Mouse (Mus musculus) midbrain, embryonic 12.5 days (tissue): Measurements from ENCODE around the gene Ext2. TPM values are rescaled to one million over a fixed set of nuclear protein-coding genes. Genes with fewer than 3 reads are reported as not detected.

Experiments
- ATAC-seq: fragments of 200-750 bp; cut with Nextera tagmentation; 2 replicates; pipeline ENCODE4 v1.8.0; 2017; ENCODE audit warnings: low read depth, moderate TSS enrichment, moderate library complexity; ENCODE audit not compliant: low FRiP score
- H3K27ac ChIP-seq: fragments of 300-500 bp; sonication (generic); replicated peaks from 2 replicates; pipeline ENCODE4 v1.5.1; 2016; ENCODE audit warnings: mild to moderate bottlenecking
- H3K27me3 ChIP-seq: fragments of 300-500 bp; sonication (generic); 2 replicates; pipeline ENCODE4 v1.6.1; 2016; ENCODE audit warnings: mild to moderate bottlenecking
- H3K36me3 ChIP-seq: fragments of 300-500 bp; sonication (generic); 2 replicates; pipeline ENCODE4 v1.6.1; 2016
- H3K4me1 ChIP-seq: fragments of 300-500 bp; sonication (generic); 2 replicates; pipeline ENCODE4 v1.6.1; 2016
- H3K4me2 ChIP-seq: fragments of 300-500 bp; sonication (generic); replicated peaks from 2 replicates; pipeline ENCODE4 v1.6.1; 2016; ENCODE audit warnings: mild to moderate bottlenecking, moderate library complexity
- H3K4me3 ChIP-seq: fragments of 300-500 bp; sonication (generic); 2 replicates; pipeline ENCODE4 v1.5.1; 2016; ENCODE audit warnings: mild to moderate bottlenecking
- H3K9ac ChIP-seq: fragments of 300-500 bp; sonication (generic); replicated peaks from 2 replicates; pipeline ENCODE4 v1.6.1; 2016; ENCODE audit warnings: mild to moderate bottlenecking, moderate library complexity
- H3K9me3 ChIP-seq: fragments of 300-500 bp; sonication (generic); 2 replicates; pipeline ENCODE4 v1.6.1; 2016; ENCODE audit warnings: mild to moderate bottlenecking
- WGBS: fragments of 180-500 bp; shearing (Covaris S2); methylation state at CpG from one replicate; pipeline ENCODE4 v1.1.7; 2016; 5-methylcytosine and 5-hydroxymethylcytosine counted together
- polyA plus RNA-seq: library from polyadenylated mRNA; unstranded; fragments of >200 nt; fragmentation: Nextera tagmentation; extraction: Ambion mirVana; gene quantifications from 2 replicates; pipeline ENCODE4 v1.2.1, GENCODE M21; 2016

Ext2 gene
- polyA plus RNA-seq, 1 experiment from 2014 or later = 75.3 TPM

DNA sequence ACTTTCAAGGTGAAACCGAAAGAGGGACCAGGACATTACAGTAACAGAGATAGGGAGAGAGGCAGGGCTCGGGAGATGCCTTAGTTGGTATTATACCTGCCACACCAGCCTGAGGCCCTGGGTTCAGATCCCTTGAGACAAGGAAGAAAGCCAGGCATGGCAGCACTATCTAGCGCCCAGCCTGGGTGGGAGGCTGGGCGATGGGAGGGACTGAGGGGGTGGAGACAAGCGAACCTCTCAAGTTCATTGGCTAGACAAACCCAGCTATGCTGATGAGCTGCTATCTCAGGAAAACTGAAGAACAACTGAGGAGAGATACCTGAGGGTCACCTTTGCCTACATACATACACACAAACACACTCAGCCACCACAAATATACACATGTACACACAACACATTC is 17.3 kb downstream of the Ext2 start:
- H3K27me3 ChIP-seq = no peaks in the 10 kb centered on the region
- no peaks in the 10 kb centered on the region for H3K9me3 ChIP-seq
- H3K4me3 ChIP-seq = no peak overlapping the region
- no peak for ATAC-seq
- no peaks in the 10 kb centered on the region for H3K4me1 ChIP-seq
- 77% methylated on average over 5 of the region's 5 CpGs for WGBS
- H3K36me3 ChIP-seq = peaks cover 45% of the 10 kb centered on the region
- no peak overlapping the region for H3K4me2 ChIP-seq
- no peak overlapping the region for H3K9ac ChIP-seq
- H3K27ac ChIP-seq = no peak overlapping the region

DNA sequence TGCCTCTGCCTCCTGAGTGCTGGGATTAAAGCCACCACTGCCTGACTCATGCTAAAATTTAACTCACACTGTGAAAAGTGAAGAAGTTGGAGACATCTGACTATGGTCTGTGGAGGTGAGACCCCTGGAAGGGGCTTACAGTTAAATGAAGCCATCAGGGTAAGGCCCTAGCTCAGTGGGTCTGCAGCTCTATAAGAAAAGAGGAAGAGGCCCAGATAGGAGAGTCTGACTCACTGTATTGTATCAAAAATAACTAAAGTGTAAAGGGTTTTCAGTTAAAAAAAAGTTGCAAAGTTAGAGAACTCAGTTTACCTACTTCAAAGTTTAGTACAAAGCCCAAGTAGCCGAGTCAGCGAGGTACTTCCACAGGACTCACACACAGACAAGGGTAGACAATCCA is 19.4 kb downstream of the Ext2 start:
- WGBS = 98% methylated on average over 2 of the region's 2 CpGs
- no peaks in the 10 kb centered on the region for H3K9me3 ChIP-seq

DNA sequence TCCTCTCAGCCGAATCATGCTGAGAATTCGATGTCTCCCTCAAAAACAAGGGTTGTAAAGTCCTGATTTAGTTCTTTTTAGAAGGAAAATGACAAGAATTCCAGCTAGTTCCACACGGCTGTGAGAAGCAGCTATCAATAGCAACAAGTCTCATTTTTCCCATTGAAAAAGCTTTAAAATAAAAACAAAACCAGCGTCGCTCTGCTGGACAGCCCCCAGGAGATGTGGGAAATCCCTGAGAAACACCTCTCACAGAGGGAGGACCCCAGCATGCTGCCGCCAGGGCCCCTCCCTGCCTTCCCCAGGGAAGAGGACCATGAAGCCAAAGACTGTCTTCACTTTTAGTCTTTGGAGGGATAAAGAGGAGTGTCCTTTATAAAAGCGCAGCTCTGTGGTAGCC is 21.3 kb downstream of the Ext2 start:
- WGBS = 74% methylated on average over 7 of the region's 7 CpGs
- ATAC-seq = no peak
- Histone ChIP-seq H3K36me3 (peaks cover 47% of the 10 kb centered on the region), H3K9me3 (no peaks in the 10 kb centered on the region), H3K4me1 (no peaks in the 10 kb centered on the region), H3K4me2 (no peak overlapping the region), H3K9ac (no peak overlapping the region), H3K27me3 (no peaks in the 10 kb centered on the region), H3K4me3 (no peak overlapping the region), H3K27ac (no peak overlapping the region)

More for the DNA sequence above, 19.4 kb downstream of the Ext2 start:
- no peak overlapping the region for H3K9ac ChIP-seq
- no peaks in the 10 kb centered on the region for H3K27me3 ChIP-seq
- no peak overlapping the region for H3K4me2 ChIP-seq
- no peak overlapping the region for H3K27ac ChIP-seq
- no peak overlapping the region for H3K4me3 ChIP-seq
- no peaks in the 10 kb centered on the region for H3K4me1 ChIP-seq
- no peak for ATAC-seq
- H3K36me3 ChIP-seq = peaks cover 47% of the 10 kb centered on the region

DNA sequence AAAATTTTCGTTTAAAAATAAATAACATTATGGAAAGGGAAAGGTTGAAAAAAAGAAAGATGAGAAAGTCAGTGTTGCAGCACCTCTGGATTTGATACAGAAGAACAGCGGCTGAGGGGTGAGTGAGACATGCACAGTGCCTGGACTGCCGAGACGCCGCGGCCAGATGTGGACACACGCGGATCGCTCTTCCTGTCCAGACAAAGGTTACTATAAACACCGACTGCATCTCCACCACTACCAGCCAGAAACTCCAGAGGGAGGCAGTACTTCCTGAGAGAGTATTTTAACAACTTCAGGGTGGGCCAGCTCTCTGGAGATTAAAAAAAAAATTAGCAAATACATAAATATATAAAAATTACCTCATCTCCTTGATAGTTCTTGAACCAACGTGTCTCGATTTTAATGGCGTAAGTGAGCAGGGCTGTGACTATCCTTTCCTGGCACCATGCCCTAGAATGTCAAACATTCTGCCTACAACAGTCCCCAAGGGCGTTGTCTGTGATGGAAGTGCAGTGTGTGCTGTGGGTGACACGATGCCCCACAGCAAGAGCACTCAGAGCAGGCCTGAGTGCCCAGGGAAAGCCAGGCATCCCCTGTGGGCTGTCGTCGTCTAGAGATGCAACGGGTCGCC is 25.1 kb downstream of the Ext2 start:
- Histone ChIP-seq H3K9ac (no peak overlapping the region), H3K9me3 (no peaks in the 10 kb centered on the region), H3K4me3 (no peak overlapping the region), H3K27ac (no peak overlapping the region), H3K4me2 (no peak overlapping the region), H3K27me3 (no peaks in the 10 kb centered on the region), H3K4me1 (no peaks in the 10 kb centered on the region), H3K36me3 (peaks cover 55% of the 10 kb centered on the region)
- WGBS = 84% methylated on average over 19 of the region's 19 CpGs
- no peak for ATAC-seq

DNA sequence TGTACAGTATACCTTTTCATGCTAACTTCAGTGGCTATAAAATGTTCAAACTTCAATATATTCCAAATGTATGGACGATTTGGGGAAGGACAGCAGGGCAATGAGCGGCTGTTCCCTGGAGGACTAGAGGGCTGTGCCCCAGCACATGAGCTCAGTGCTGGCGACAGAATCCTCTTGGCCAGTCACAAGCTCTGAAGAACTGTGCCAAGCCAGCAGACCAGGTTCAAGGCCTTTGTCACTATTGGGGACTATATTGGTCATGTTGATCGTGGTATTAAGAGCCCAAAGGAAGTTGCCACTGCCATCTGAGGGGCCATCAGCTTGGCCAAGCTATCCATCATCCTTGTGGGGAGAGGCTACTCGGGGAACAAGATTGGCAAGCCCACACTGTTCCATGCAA is 28.0 kb downstream of the Ext2 start:
- WGBS = 85% methylated on average over 5 of the region's 5 CpGs
- Histone ChIP-seq H3K9ac (no peak overlapping the region), H3K4me2 (no peak overlapping the region), H3K4me1 (no peaks in the 10 kb centered on the region), H3K27me3 (no peaks in the 10 kb centered on the region), H3K36me3 (peaks cover 61% of the 10 kb centered on the region), H3K27ac (no peak overlapping the region), H3K9me3 (no peaks in the 10 kb centered on the region), H3K4me3 (no peak overlapping the region)
- no peak for ATAC-seq

DNA sequence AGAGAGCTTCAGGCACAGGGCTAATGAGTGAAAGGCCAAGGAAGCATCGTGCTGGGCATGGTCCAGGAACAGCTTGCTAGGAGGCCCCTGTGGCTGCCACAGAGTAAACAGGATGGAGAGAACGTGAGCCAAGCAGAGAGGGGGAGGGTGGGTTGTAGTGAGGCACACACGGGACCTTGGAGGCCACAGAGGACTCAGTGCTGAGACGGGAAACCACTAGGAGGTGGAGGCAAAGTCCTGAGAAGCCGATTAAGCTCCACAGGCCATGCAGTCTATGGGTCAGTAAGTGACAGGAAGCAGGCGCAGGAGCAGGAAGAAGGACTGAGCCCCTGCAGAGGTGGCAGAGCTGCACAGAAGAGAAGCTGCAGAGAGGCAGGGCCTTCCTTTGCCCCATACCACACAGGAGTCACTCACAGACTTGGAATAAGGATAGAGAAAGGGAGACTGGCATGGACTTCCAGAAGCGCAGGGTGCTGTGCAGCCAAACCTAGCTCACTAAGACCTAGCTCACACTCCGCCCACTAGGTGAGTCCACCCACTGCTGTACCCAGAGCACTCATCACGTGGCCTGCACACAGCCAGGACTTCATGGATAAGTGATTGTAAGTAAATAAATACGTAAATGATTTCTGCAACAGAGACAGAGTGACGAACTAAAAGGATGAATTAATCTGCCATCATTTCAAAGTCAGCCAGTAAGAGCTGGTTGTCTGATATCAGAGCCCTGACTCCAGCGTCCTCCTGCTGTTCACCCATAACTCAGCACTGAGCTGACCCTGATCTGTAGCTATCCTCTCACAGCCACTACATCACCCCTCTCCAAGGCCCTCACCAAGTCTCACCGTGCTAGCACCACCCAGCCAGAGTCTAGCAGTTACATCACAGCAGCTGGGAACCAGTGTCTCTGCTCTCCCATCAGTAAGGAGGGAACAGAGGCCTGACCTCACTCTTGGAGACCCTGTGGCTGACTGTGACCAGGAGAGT is 30.6 kb downstream of the Ext2 start:
- Histone ChIP-seq H3K4me2 (no peak overlapping the region), H3K4me1 (no peaks in the 10 kb centered on the region), H3K9ac (no peak overlapping the region), H3K36me3 (peaks cover 53% of the 10 kb centered on the region), H3K9me3 (no peaks in the 10 kb centered on the region), H3K27me3 (no peaks in the 10 kb centered on the region), H3K27ac (no peak overlapping the region), H3K4me3 (no peak overlapping the region)
- ATAC-seq = no peak
- 66% methylated on average over 13 of the region's 13 CpGs for WGBS

DNA sequence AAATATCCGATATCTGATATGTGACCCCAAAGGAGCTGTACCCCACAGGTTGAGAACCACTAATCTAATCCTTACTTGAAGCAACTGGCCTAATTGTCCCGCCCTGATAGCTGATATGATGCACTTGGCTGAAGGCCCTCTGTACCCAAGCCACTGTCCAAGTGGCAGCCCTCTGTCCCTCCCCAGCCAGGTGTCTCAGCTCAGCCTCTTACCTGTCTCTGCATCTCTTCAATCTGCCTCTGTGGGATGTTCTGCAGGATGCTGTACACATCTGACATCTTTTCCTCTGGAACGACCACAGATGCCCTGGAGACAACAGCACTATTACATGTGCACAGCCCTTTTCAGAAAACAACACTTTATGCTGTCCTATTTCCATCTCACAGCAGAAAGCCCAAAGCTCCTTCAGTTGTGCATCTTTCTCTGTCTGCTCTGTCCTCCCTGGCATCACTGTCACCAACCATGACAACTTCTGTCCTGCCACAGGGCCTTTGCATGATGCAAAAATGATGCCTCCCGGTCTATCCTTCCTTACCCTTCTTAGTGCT is 31.5 kb downstream of the Ext2 start:
- H3K4me2 ChIP-seq = no peak overlapping the region
- H3K9me3 ChIP-seq = no peaks in the 10 kb centered on the region
- peaks cover 3% of the 10 kb centered on the region; the same call in 1 of the 2 replicates for H3K4me1 ChIP-seq
- no peaks in the 10 kb centered on the region for H3K27me3 ChIP-seq
- H3K36me3 ChIP-seq = peaks cover 49% of the 10 kb centered on the region
- no peak overlapping the region for H3K9ac ChIP-seq
- H3K27ac ChIP-seq = no peak overlapping the region
- 92% methylated on average over 4 of the region's 4 CpGs for WGBS
- no peak for ATAC-seq
- no peak overlapping the region for H3K4me3 ChIP-seq

DNA sequence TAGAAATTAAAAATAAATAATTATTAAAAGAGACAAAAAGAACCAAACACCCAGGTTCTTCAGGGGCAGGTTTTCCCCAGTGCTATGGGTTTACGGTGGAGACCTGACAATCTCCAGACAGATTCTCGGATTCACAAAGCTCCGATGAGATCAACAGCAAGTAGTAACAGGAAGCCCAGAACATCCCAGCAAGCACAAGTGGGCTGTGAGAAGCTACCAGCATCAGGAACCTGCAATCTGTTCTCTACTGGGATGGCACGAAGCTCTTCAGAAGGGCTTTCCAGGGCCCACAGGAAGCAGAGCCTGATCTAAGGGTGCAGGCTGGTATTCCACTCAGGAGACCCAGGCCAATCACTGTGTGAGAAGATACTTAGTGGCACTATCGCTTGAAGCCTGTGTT is 33.8 kb downstream of the Ext2 start:
- H3K36me3 ChIP-seq = peaks cover 26% of the 10 kb centered on the region
- WGBS = 88% methylated on average over 5 of the region's 5 CpGs
- H3K4me1 ChIP-seq = peaks cover 20% of the 10 kb centered on the region
- H3K9me3 ChIP-seq = no peaks in the 10 kb centered on the region
- H3K27me3 ChIP-seq = no peaks in the 10 kb centered on the region
- no peak overlapping the region for H3K4me3 ChIP-seq
- no peak overlapping the region for H3K27ac ChIP-seq
- H3K4me2 ChIP-seq = no peak overlapping the region
- no peak for ATAC-seq
- no peak overlapping the region for H3K9ac ChIP-seq

DNA sequence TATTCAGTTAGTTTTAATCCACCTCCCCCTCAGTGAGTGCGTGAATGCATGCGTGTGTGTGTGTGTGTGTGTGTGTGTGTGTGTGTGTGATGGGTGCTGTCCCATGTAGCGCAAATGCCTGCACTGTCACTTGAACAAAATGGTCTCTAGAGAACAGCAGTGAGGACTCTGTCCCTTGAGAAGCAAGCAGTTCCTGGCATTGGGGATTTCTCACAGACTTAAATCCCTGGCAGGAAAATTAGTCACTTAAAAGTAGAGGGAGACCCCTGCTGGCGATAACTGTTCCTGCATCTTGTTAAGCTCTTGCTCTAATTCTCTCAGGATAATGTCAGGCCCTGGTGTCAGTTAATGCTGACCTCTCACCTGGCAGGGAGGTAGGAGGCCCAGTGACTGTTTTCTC is 36.2 kb downstream of the Ext2 start:
- Histone ChIP-seq H3K36me3 (peaks cover 22% of the 10 kb centered on the region; the same call in 1 of the 2 replicates), H3K9me3 (no peaks in the 10 kb centered on the region), H3K4me2 (no peak overlapping the region), H3K4me1 (peaks cover 20% of the 10 kb centered on the region), H3K4me3 (no peak overlapping the region), H3K9ac (no peak overlapping the region), H3K27ac (no peak overlapping the region), H3K27me3 (no peaks in the 10 kb centered on the region)
- 0 out of 2 replicates have a peak, but pooled peaks have one; percentile 34 for ATAC-seq
- WGBS = 47% methylated on average over 4 of the region's 4 CpGs

DNA sequence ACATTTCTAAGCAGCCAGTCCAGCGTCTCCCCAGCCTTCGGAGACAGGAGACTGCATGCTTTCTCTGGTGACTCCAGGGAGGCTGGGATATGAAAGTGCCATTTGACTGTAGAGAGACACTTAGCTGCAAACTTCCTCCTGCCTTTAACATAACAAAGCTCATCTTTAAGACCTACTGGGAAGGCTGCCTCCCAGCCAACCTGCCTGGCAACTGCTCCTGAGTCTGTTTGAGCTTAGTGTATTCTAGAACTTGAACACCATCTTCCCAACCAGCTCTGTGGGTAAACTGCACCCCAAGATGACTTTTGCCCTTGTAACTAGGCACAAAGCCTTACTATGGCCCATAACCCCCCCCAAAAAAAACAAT is 37.0 kb downstream of the Ext2 start:
- H3K4me3 ChIP-seq = no peak overlapping the region
- peaks cover 17% of the 10 kb centered on the region; the same call in 1 of the 2 replicates for H3K36me3 ChIP-seq
- no peak overlapping the region for H3K9ac ChIP-seq
- ATAC-seq = no peak
- H3K27me3 ChIP-seq = no peaks in the 10 kb centered on the region
- H3K9me3 ChIP-seq = no peaks in the 10 kb centered on the region
- 36% methylated on average over 2 of the region's 2 CpGs for WGBS
- peaks cover 20% of the 10 kb centered on the region for H3K4me1 ChIP-seq
- no peak overlapping the region for H3K27ac ChIP-seq
- no peak overlapping the region for H3K4me2 ChIP-seq

DNA sequence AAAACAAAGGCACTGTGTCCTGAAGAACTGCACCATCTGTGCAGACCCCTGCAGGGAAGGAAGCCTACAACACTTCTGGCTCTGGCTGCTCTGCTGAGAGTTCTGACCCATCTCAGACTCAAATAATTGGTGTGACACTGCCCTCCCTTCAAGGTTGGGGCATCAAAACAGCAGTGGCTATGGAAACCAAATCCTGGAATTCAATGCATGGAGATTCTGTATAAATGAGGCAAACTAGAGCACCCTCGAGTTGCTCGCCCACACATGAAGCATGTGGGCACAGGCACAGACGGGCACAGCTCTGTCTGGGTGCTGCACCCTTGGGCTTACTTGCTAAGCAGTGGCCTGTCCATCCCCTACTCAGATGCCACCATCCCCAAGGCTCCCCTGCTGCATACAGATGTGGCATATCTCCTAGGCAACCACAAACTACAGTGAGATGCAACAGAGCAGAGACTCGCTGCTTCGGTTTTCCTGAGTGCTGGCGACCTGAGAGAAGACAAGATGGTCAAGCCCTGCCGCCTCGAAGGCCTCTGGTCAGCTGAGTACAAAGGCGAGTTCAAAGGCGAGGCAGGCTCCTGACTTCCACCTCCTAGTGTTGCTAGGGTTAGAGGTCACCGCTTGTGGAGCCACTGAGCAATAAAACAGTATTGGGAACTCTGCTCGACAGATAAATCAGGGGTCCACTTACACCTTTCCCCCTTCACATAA is 37.5 kb downstream of the Ext2 start:
- 0 out of 2 replicates have a peak, but pooled peaks have one; percentile 41 for ATAC-seq
- 20% methylated on average over 12 of the region's 12 CpGs for WGBS

More for the DNA sequence above, 37.5 kb downstream of the Ext2 start:
- Histone ChIP-seq H3K9ac (no peak overlapping the region), H3K4me2 (no peak overlapping the region), H3K4me1 (peaks cover 22% of the 10 kb centered on the region), H3K9me3 (no peaks in the 10 kb centered on the region), H3K27ac (no peak overlapping the region), H3K4me3 (no peak overlapping the region), H3K36me3 (peaks cover 13% of the 10 kb centered on the region; the same call in 1 of the 2 replicates), H3K27me3 (no peaks in the 10 kb centered on the region)
